In genomic region chr19:38836084-38836437, GRCm38 (mm10) we compare ENCODE assay signal across 8 mouse cellular contexts. TPM values are rescaled to one million over a fixed set of nuclear protein-coding genes. Genes with fewer than 3 reads are reported as not detected.
DNase-seq lines count a peak whose midpoint lies in the region; ATAC-seq lines count a peak whose summit lies in the region.

No protein-coding gene starts in this region.

- H3K4me2 ChIP-seq in kidney, embryonic 15.5 days: peak overlapping the region; percentile 75
- H3K4me2 ChIP-seq in hindbrain, embryonic 14.5 days (replicated peaks): peak overlapping the region; percentile 41
- H3K4me2 ChIP-seq in midbrain, embryonic 14.5 days (ENCODE audit: low read length): peak overlapping the region; percentile 55

- no peaks in the 10 kb centered on the region for H3K27me3 ChIP-seq in kidney, embryonic 15.5 days
- H3K27me3 ChIP-seq in hindbrain, embryonic 14.5 days (ENCODE audit: control insufficient read depth, insufficient read depth, low read length): no peaks in the 10 kb centered on the region
- no peaks in the 10 kb centered on the region for H3K27me3 ChIP-seq in midbrain, embryonic 14.5 days (ENCODE audit: control insufficient read depth, insufficient read depth, low read length)

- H3K27ac ChIP-seq in kidney, embryonic 15.5 days: peak overlapping the region; percentile 88
- H3K27ac ChIP-seq in brown adipose tissue, adult 24 weeks (replicated peaks; ENCODE audit: low read depth, low read length): peak overlapping the region; percentile 57
- peak overlapping the region; percentile 95 for H3K27ac ChIP-seq in hindbrain, embryonic 14.5 days
- H3K27ac ChIP-seq in midbrain, embryonic 14.5 days (replicated peaks; ENCODE audit: low read depth, low read length): peak overlapping the region; percentile 94

- H3K9ac ChIP-seq in kidney, embryonic 15.5 days: peak overlapping the region; percentile 85
- H3K9ac ChIP-seq in hindbrain, embryonic 14.5 days: peak overlapping the region; percentile 90
- peak overlapping the region; percentile 89; the same call in 1 of the 2 replicates for H3K9ac ChIP-seq in midbrain, embryonic 14.5 days (replicated peaks; ENCODE audit: low read length)

- H3K36me3 ChIP-seq in kidney, embryonic 15.5 days: no peaks in the 10 kb centered on the region
- no peaks in the 10 kb centered on the region for H3K36me3 ChIP-seq in hindbrain, embryonic 14.5 days (replicated peaks; ENCODE audit: control insufficient read depth, insufficient read depth)
- no peaks in the 10 kb centered on the region for H3K36me3 ChIP-seq in midbrain, embryonic 14.5 days (ENCODE audit: control insufficient read depth, insufficient read depth, low read length)

- H3K4me1 ChIP-seq in kidney, embryonic 15.5 days: peaks cover 11% of the 10 kb centered on the region; the same call in 1 of the 2 replicates
- no peaks in the 10 kb centered on the region; the same call in 1 of the 2 replicates for H3K4me1 ChIP-seq in brown adipose tissue, adult 24 weeks (ENCODE audit: control insufficient read depth, insufficient read depth, insufficient read length, low read length)
- peaks cover 16% of the 10 kb centered on the region for H3K4me1 ChIP-seq in hindbrain, embryonic 14.5 days (replicated peaks; ENCODE audit: control insufficient read depth, insufficient read depth, low read length)
- peaks cover 13% of the 10 kb centered on the region for H3K4me1 ChIP-seq in midbrain, embryonic 14.5 days (ENCODE audit: control insufficient read depth, insufficient read depth, low read length)

- H3K9me3 ChIP-seq in kidney, embryonic 15.5 days (replicated peaks): no peaks in the 10 kb centered on the region
- no peaks in the 10 kb centered on the region for H3K9me3 ChIP-seq in hindbrain, embryonic 14.5 days (ENCODE audit: control insufficient read depth, low read length)
- no peaks in the 10 kb centered on the region for H3K9me3 ChIP-seq in midbrain, embryonic 14.5 days (ENCODE audit: control insufficient read depth, low read length)

- peak; percentile 3; the same call in 1 of the 2 replicates for ATAC-seq in kidney, embryonic 15.5 days (replicated peaks; ENCODE audit: low FRiP score)
- peak; percentile 11; the same call in 1 of the 2 replicates for ATAC-seq in hindbrain, embryonic 14.5 days (ENCODE audit: low FRiP score)
- no peak for ATAC-seq in midbrain, embryonic 14.5 days (ENCODE audit: low FRiP score, low TSS enrichment)
- ATAC-seq in megakaryocyte progenitor cell, adult 5-6 weeks (replicated peaks; ENCODE audit: poor library complexity): no peak
- ATAC-seq in erythroid progenitor cell, adult 5-6 weeks (replicated peaks; ENCODE audit: low FRiP score, poor library complexity, severe bottlenecking): no peak

- peak overlapping the region; percentile 86 for H3K4me3 ChIP-seq in kidney, embryonic 15.5 days (replicated peaks)
- peak overlapping the region; percentile 84 for H3K4me3 ChIP-seq in brown adipose tissue, adult 24 weeks (ENCODE audit: insufficient read depth, low read depth, low read length)
- peak overlapping the region; percentile 96 for H3K4me3 ChIP-seq in hindbrain, embryonic 14.5 days (replicated peaks; ENCODE audit: low read length)
- H3K4me3 ChIP-seq in midbrain, embryonic 14.5 days (replicated peaks; ENCODE audit: low read depth, low read length): peak overlapping the region; percentile 81

- DNase-seq in kidney, postnatal 25 days: no peak
- no peak for DNase-seq in hindbrain, embryonic 14.5 days (ENCODE audit: low spot score)
- DNase-seq in midbrain, embryonic 14.5 days: no peak
- no peak for DNase-seq in urinary bladder, postnatal 36 days (ENCODE audit: low spot score in 2 of 2)

- WGBS in kidney, embryonic 15.5 days: 22% methylated on average over 10 of the region's 10 CpGs
- WGBS in hindbrain, embryonic 14.5 days: 28% methylated on average over 10 of the region's 10 CpGs
- WGBS in midbrain, embryonic 14.5 days: 25% methylated on average over 10 of the region's 10 CpGs

RNA-seq across cellular contexts. Expression of gene Tbc1d12, which starts 0.3 kb away (rescaled TPM):
- 2.2 and 2.4 TPM in 2 replicates for polyA plus RNA-seq in kidney, embryonic 15.5 days (2015; fragmentation: Nextera tagmentation; extraction: Ambion mirVana)
- 4.8 and 6.8 TPM in 2 replicates for polyA plus RNA-seq in brown adipose tissue, adult 24 weeks (2012; ENCODE audit: insufficient read depth, insufficient read length, missing spikeins)
- 8.8 and 9.5 TPM in 2 replicates for polyA plus RNA-seq in hindbrain, embryonic 14.5 days (2014; fragmentation: Nextera tagmentation; extraction: Ambion mirVana)
- 8.4 and 8.5 TPM in 2 replicates for polyA plus RNA-seq in midbrain, embryonic 14.5 days (2014; fragmentation: Nextera tagmentation; extraction: Ambion mirVana)
- total RNA-seq in megakaryocyte progenitor cell, adult 5-6 weeks (2015): 1.7 and 2.0 TPM in 2 replicates
- 3.0 TPM in 2 replicates for total RNA-seq in megakaryocyte progenitor cell, adult 5-6 weeks (2017)
- total RNA-seq in erythroid progenitor cell, adult 5-6 weeks (2015; ENCODE audit: low replicate concordance): 6.5 and 9.2 TPM in 2 replicates
- 11.9 and 13.0 TPM in 2 replicates for total RNA-seq in erythroid progenitor cell, adult 5-6 weeks (2017; ENCODE audit: low replicate concordance)

RNA-seq across cellular contexts. Expression of gene Noc3l, which starts 17.0 kb away (rescaled TPM):
- 8.0 and 8.2 TPM in 2 replicates for polyA plus RNA-seq in kidney, embryonic 15.5 days (2015; fragmentation: Nextera tagmentation; extraction: Ambion mirVana)
- polyA plus RNA-seq in brown adipose tissue, adult 24 weeks (2012; ENCODE audit: insufficient read depth, insufficient read length, missing spikeins): 5.2 and 5.3 TPM in 2 replicates
- 5.2 and 5.3 TPM in 2 replicates for polyA plus RNA-seq in hindbrain, embryonic 14.5 days (2014; fragmentation: Nextera tagmentation; extraction: Ambion mirVana)
- 5.5 and 6.3 TPM in 2 replicates for polyA plus RNA-seq in midbrain, embryonic 14.5 days (2014; fragmentation: Nextera tagmentation; extraction: Ambion mirVana)
- total RNA-seq in megakaryocyte progenitor cell, adult 5-6 weeks (2015): 14.5 and 15.8 TPM in 2 replicates
- total RNA-seq in megakaryocyte progenitor cell, adult 5-6 weeks (2017): 35.0 and 45.5 TPM in 2 replicates
- 4.0 and 8.0 TPM in 2 replicates for total RNA-seq in erythroid progenitor cell, adult 5-6 weeks (2015; ENCODE audit: low replicate concordance)
- total RNA-seq in erythroid progenitor cell, adult 5-6 weeks (2017; ENCODE audit: low replicate concordance): 9.1 and 9.2 TPM in 2 replicates

Comparison
In these comparisons a context has a peak if more than half of its experiments do, and no peak if none do; other contexts are left out.
1. ATAC-seq: peak in kidney, embryonic 15.5 days (single experiment) and hindbrain, embryonic 14.5 days (single experiment); none in midbrain, embryonic 14.5 days (single experiment), megakaryocyte progenitor cell, adult 5-6 weeks (single experiment) and erythroid progenitor cell, adult 5-6 weeks (single experiment).
2. Peak in every context shown above with its lines, with median percentiles within 50 percentile points of each other: H3K27ac ChIP-seq, H3K4me2 ChIP-seq, H3K4me3 ChIP-seq and H3K9ac ChIP-seq.